In the genomic region with DNA sequence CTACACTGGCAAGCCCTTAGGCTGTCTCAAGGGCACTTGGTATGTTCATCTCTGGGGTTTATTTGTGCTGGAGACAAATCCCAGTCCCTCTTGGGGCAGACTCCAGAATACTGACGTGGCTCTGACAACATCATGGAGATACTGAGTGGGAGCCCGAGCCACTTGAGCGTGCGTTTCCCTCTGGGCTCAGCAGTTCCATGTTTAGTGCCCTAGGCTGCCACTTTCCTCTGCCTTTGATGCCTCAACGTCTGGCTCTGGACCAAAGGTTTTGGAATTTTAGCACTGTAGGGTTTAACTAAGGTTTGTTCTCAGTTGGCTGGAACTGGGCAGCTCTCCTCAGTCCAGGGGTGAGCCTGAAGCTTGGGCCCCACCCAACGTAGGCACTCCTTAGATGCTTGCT, we compare ENCODE assay signal across 29 mouse cellular contexts. TPM values are rescaled to one million over a fixed set of nuclear protein-coding genes. Genes with fewer than 3 reads are reported as not detected.
DNase-seq lines count a peak whose midpoint lies in the region; ATAC-seq lines count a peak whose summit lies in the region.
"Had no signal": no experiment of that assay in that cellular context is flagged by ENCODE, and none has a peak within 500 bp of the region (broad histone marks: within the 10 kb centered on the region; RNA-seq: fewer than 3 reads in every experiment).

No protein-coding gene starts in this region.

- H3K4me1 ChIP-seq in heart, embryonic 16.5 days (ENCODE audit: control insufficient read depth, insufficient read depth, low read length) = peaks cover 5% of the 10 kb centered on the region; the same call in 1 of the 2 replicates
- H3K4me1 ChIP-seq in lung, embryonic 16.5 days (replicated peaks; ENCODE audit: control insufficient read depth, insufficient read depth, low read length) = no peaks in the 10 kb centered on the region
- H3K4me1 ChIP-seq: hindbrain, embryonic 10.5 days; hindbrain, embryonic 15.5 days; limb, embryonic 13.5 days; liver, embryonic 13.5 days; stomach, embryonic 15.5 days had no signal

- no peak overlapping the region for H3K4me2 ChIP-seq in heart, embryonic 16.5 days (ENCODE audit: low read depth, low read length)
- no peak overlapping the region for H3K4me2 ChIP-seq in lung, embryonic 16.5 days (ENCODE audit: low read depth, low read length)
- H3K4me2 ChIP-seq: hindbrain, embryonic 15.5 days; limb, embryonic 13.5 days; liver, embryonic 13.5 days; midbrain, embryonic 11.5 days; stomach, embryonic 15.5 days had no signal

- intact Hi-C loops in heart, postnatal 25 days (cut with DNase I) = no loop called here

- no peaks in the 10 kb centered on the region for H3K27me3 ChIP-seq in heart, embryonic 16.5 days (ENCODE audit: control insufficient read depth, insufficient read depth, low read length)
- H3K27me3 ChIP-seq in lung, embryonic 16.5 days (ENCODE audit: control insufficient read depth, insufficient read depth, low read depth, low read length) = no peaks in the 10 kb centered on the region
- H3K27me3 ChIP-seq: CH12.LX; hindbrain, embryonic 15.5 days; limb, embryonic 13.5 days; liver, embryonic 13.5 days; Patski; stomach, embryonic 15.5 days had no signal

- peak overlapping the region; percentile 38; the same call in 1 of the 2 replicates for H3K27ac ChIP-seq in heart, embryonic 16.5 days (ENCODE audit: low read length)
- no peak overlapping the region for H3K27ac ChIP-seq in lung, embryonic 16.5 days (ENCODE audit: low read length)
- H3K27ac ChIP-seq: heart, adult 2 months; hindbrain, embryonic 10.5 days; hindbrain, embryonic 15.5 days; layer of hippocampus, adult 2 months; limb, embryonic 13.5 days; liver, embryonic 13.5 days; stomach, embryonic 15.5 days had no signal

- H3K36me3 ChIP-seq in heart, embryonic 16.5 days (ENCODE audit: control insufficient read depth, insufficient read depth) = peaks cover 7% of the 10 kb centered on the region
- no peaks in the 10 kb centered on the region for H3K36me3 ChIP-seq in lung, embryonic 16.5 days (ENCODE audit: control insufficient read depth, insufficient read depth, low read length)
- H3K36me3 ChIP-seq: hindbrain, embryonic 10.5 days; hindbrain, embryonic 15.5 days; liver, embryonic 13.5 days; stomach, embryonic 15.5 days had no signal

- ATAC-seq in heart, embryonic 16.5 days (replicated peaks; ENCODE audit: extremely low read depth, insufficient read depth, low FRiP score) = peak; percentile 63
- peak; percentile 34; the same call in 1 of the 2 replicates for ATAC-seq in lung, embryonic 16.5 days (ENCODE audit: low read depth)
- ATAC-seq: forebrain, postnatal 0 days; inflammation-experienced regulatory T-cells, adult 6 months; midbrain, embryonic 16.5 days; Patski had no signal

- 36% methylated on average over 6 of the region's 6 CpGs for WGBS in heart, embryonic 16.5 days
- 49% methylated on average over 6 of the region's 6 CpGs for WGBS in lung, embryonic 16.5 days

- no peak overlapping the region for H3K4me3 ChIP-seq in heart, embryonic 16.5 days (ENCODE audit: low read length)
- H3K4me3 ChIP-seq in lung, embryonic 16.5 days (ENCODE audit: low read length) = no peak overlapping the region
- H3K4me3 ChIP-seq: erythroblast, embryonic 14.5 days; heart, adult 2 months; hindbrain, embryonic 10.5 days; hindbrain, embryonic 15.5 days; layer of hippocampus, adult 2 months; limb, embryonic 13.5 days; liver, embryonic 13.5 days; stomach, embryonic 15.5 days had no signal

- DNase-seq in adrenal gland, postnatal 10 days = peak; percentile 59
- no peak for DNase-seq in adrenal gland, adult 8-10 months
- DNase-seq in heart, postnatal 25 days (ENCODE audit: low spot score) = no peak
- no peak for DNase-seq in lung, postnatal 14 days
- DNase-seq in kidney, postnatal 25 days = no peak
- DNase-seq: cerebellum, adult 2 months; cerebellum, postnatal 14 days; forebrain, postnatal 0 days; kidney, adult 11 months; kidney, postnatal 36 days; liver, embryonic 13.5 days; lung, adult 18-20 months; lung, postnatal 36 days; right cerebral cortex, postnatal 25 days; thymus, postnatal 14 days had no signal

- H3K9me3 ChIP-seq in heart, embryonic 16.5 days (replicated peaks; ENCODE audit: control insufficient read depth, low read length) = no peaks in the 10 kb centered on the region
- no peaks in the 10 kb centered on the region for H3K9me3 ChIP-seq in lung, embryonic 16.5 days (ENCODE audit: control insufficient read depth, low read length)
- H3K9me3 ChIP-seq: hindbrain, embryonic 10.5 days; hindbrain, embryonic 15.5 days; limb, embryonic 13.5 days; liver, embryonic 13.5 days; stomach, embryonic 15.5 days had no signal

- H3K9ac ChIP-seq in heart, embryonic 16.5 days (ENCODE audit: low read length) = no peak overlapping the region
- H3K9ac ChIP-seq in lung, embryonic 16.5 days (ENCODE audit: low read length) = no peak overlapping the region
- H3K9ac ChIP-seq: forebrain, postnatal 0 days; hindbrain, embryonic 15.5 days; limb, embryonic 13.5 days; liver, embryonic 13.5 days; stomach, embryonic 15.5 days had no signal

RNA-seq across cellular contexts. Expression of a gene that starts 8.2 kb away (rescaled TPM):
- total RNA-seq in adrenal gland, postnatal 10 days (2021) = 100 to 1,000 TPM; 292 TPM
- total RNA-seq in adrenal gland, adult 8-10 months (2022) = 100 to 1,000 TPM; 185 to 376 (median 281) TPM
- polyA plus RNA-seq in heart, embryonic 16.5 days (2015; fragmentation: Nextera tagmentation; extraction: Ambion mirVana) = 26.0 and 27.1 TPM in 2 replicates
- 10 to 100 TPM; 31.3 to 31.6 TPM for total RNA-seq in heart, postnatal 25 days (2021)
- 15.2 and 16.9 TPM in 2 replicates for polyA plus RNA-seq in lung, embryonic 16.5 days (2015; fragmentation: Nextera tagmentation; extraction: Ambion mirVana)

RNA-seq across cellular contexts. Expression of a gene that starts 28.0 kb away (rescaled TPM):
- 10 to 100 TPM; 84.3 to 87.3 TPM for total RNA-seq in adrenal gland, postnatal 10 days (2021)
- total RNA-seq in adrenal gland, adult 8-10 months (2022) = 100 to 1,000 TPM in 2 of 4 experiments, 10 to 100 TPM in 2; 58.1 to 133 (median 96.3) TPM
- polyA plus RNA-seq in heart, embryonic 16.5 days (2015; fragmentation: Nextera tagmentation; extraction: Ambion mirVana) = 20.9 and 22.8 TPM in 2 replicates
- total RNA-seq in heart, postnatal 25 days (2021) = 10 to 100 TPM; 22.5 to 22.9 TPM
- 17.8 and 19.2 TPM in 2 replicates for polyA plus RNA-seq in lung, embryonic 16.5 days (2015; fragmentation: Nextera tagmentation; extraction: Ambion mirVana)

RNA-seq across cellular contexts. Expression of a gene that starts 43.2 kb away (rescaled TPM):
- 100 to 1,000 TPM; 161 to 179 TPM for total RNA-seq in adrenal gland, postnatal 10 days (2021)
- total RNA-seq in adrenal gland, adult 8-10 months (2022) = 100 to 1,000 TPM; 192 to 224 (median 209) TPM
- 164 and 182 TPM in 2 replicates for polyA plus RNA-seq in heart, embryonic 16.5 days (2015; fragmentation: Nextera tagmentation; extraction: Ambion mirVana)
- 100 to 1,000 TPM; 142 to 152 TPM for total RNA-seq in heart, postnatal 25 days (2021)
- 230 and 231 TPM in 2 replicates for polyA plus RNA-seq in lung, embryonic 16.5 days (2015; fragmentation: Nextera tagmentation; extraction: Ambion mirVana)

Comparison
In these comparisons a context has a peak if more than half of its experiments do, and no peak if none do; other contexts are left out.
1. RNA of a gene that starts 8.2 kb away (total RNA-seq): 185 to 376 TPM in adrenal gland, adult 8-10 months and 292 TPM in adrenal gland, postnatal 10 days; 31.3 to 31.6 TPM in heart, postnatal 25 days; every median in the first group is over 4 times any median in the second.